Mouse (Mus musculus): ENCODE data around the gene Ascc3.

The Ascc3 gene

DNA sequence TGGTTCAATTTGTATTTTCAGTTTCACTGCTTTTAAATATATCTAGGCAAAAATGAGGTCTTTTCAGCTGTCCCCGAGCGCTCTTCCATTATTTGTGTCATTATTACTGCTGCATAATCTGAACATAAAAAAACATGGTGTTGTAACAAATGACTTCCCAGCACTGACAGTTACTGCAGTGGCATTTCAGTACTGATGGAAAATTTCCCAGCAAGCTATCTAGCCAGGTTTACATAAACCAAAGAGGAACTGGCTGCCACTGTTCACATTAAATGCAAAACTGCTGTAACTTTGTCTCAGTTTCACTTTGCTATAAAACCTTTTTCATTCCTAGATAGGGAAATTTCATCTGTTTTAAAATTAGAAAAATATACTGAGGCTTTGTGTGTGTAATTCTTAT lies 170.5 kb downstream of the Ascc3 start:
- no peak for DNase-seq (ENCODE audit: low spot score)

DNA sequence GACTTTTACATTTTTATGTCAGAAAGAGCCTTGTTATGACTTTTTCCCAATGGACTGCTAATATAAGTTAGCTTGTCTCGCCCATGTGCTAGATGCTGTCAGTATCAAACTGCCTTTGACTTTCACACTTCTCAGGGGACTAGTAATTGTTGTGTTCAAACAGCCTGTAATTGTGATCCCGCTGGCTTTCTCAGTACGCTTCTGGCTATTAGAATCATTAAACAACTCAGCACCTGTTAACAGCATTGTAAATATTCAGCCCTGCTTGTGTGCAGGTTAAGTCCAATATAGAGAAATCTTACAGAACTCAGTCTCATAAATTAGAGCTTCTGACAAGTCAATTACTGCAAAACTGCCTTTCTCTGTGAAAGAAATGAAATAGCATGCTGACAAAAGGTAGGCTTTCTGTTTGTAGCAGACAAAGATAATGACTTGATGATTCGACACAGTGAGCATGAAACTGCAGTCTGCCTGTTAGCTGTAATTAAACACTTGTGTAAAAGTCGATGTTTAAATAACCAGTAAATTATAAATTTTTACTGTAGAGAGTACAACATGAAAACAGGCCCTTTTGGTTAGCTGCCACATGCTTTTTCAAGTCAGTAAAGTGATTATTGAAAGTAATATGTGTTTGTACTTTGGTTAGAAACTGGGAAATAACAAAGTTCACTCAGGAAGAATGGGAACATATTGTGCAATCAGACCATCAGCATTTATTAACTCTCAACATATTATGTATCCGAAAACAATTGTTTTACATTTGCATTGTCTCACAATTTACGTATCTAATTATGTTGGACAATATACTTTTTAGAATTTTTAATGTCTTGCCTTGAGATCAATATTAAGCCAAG lies 171.2 kb downstream of the Ascc3 start:
- no peak for DNase-seq (ENCODE audit: low spot score)

- no peak for DNase-seq (ENCODE audit: low spot score)
These were observed 180.3 kb downstream of the Ascc3 start for GRCm38 (mm10) chr10:50772811-50773210.

GRCm38 (mm10) chr10:50773846-50774245 lies 181.4 kb downstream of the Ascc3 start:
- no peak for DNase-seq (ENCODE audit: low spot score)

DNA sequence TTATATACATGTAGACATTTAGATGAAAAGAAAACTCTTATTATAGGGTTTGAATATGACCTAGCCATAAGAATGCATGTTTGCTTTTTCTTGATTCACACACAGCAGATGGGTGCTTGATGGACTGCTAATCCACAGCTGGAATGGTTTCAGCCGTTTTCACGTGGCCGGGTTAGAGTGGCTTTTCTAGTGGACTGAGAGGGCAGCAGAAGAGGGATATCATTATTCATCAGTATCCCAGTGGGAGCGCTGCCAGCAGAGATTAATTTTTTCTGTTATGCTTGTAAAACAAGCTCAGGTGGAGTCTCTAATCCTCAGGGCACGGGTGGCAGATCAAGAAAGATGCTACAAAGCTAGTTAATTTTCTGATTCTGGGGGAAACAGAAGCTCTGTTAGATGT lies 200.4 kb downstream of the Ascc3 start:
- no peak for DNase-seq (ENCODE audit: low spot score)

- DNase-seq (ENCODE audit: low spot score): no peak
These were observed 209.1 kb downstream of the Ascc3 start for GRCm38 (mm10) chr10:50801594-50801993.

GRCm38 (mm10) chr10:50802380-50802779 lies 209.9 kb downstream of the Ascc3 start:
- DNase-seq (ENCODE audit: low spot score): no peak

DNA sequence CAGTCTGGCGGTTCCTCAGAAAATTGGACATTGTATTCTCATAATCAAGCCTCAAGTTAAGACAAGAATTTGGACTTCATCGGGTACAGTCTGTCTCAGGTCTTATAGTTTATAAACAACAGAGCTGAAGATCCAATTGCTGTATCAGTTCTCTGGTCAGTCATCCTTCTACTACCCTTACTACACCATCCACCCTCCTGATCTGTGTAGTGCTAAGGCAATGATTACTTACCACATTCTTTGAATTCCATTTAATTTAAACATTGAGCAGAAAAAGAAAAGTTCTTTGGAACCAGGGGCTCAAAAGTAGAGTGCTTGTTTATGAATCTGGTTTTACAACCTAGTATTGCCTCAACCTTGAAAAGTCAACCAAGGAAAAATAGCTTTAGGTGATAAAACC lies 213.7 kb downstream of the Ascc3 start:
- no peak for DNase-seq (ENCODE audit: low spot score)

DNA sequence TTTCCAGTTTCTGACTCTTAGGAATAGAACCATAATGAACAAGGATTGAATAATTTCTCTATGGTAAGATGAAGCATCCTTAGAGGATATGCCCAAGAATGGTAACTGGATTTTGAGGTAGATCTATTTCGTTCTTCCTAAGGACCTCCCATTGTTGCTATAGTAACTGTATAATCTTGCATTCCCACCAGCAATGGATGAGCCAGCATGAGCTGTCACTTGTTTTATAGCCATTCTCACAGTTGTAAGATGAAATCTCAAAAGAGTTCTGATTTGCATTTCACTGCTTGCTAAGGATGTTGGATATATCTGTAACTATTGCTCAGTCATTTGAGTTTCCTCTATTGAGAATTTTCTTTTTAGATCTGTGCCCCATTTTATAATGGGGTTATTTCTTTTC lies 229.9 kb downstream of the Ascc3 start:
- DNase-seq (ENCODE audit: low spot score): no peak

DNA sequence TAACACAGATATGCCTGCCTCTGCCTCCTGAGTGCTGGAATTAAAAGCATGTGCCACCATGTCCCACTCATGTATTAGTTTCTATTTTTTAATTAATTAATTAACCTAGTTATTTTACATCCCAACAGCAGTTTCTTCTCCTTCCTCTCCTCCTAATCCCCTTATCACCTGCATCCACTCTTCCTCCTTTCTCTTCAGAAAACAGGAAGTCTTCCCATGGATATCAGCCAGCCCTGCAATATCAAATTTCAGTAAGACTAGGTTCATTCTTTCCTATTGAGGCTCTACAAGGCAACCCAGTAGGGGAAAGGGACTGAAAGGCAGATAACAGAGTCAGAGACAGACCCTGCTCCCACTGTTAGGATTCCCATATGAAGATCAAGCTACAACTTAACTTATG lies 234.4 kb downstream of the Ascc3 start:
- no peak for DNase-seq (ENCODE audit: low spot score)

- no peak for DNase-seq (ENCODE audit: low spot score)
These were observed 242.1 kb downstream of the Ascc3 start for GRCm38 (mm10) chr10:50834533-50834932.

- no peak for DNase-seq (ENCODE audit: low spot score)
These were observed 250.9 kb downstream of the Ascc3 start for GRCm38 (mm10) chr10:50843363-50843762.

GRCm38 (mm10) chr10:50868202-50868601 lies 275.7 kb downstream of the Ascc3 start:
- DNase-seq (ENCODE audit: low spot score): no peak

DNA sequence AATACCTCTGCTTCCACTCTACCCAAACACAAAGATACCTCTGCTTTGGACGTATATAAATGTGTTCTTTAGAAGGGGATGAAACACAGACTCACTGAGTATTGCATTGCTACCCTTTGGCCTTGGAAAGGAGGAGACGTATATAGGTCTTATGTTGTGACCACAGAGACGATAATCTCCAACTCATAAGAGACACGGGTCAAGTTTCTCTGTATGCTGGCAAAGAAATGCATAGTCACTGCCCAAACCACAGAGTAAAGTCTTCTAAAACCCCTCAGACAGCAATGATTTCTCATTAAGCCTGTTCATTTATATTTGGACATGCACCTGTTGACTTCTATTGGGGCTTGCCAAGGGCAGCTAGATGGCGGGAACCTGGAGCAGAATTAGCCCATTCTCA lies 284.5 kb downstream of the Ascc3 start:
- DNase-seq (ENCODE audit: low spot score): no peak

- no peak for DNase-seq (ENCODE audit: low spot score)
These were observed 289.1 kb downstream of the Ascc3 start for GRCm38 (mm10) chr10:50881476-50882069.

- DNase-seq (ENCODE audit: low spot score): no peak
These were observed 289.9 kb downstream of the Ascc3 start for GRCm38 (mm10) chr10:50882366-50882765.

GRCm38 (mm10) chr10:50886305-50886704 lies 293.8 kb downstream of the Ascc3 start:
- DNase-seq (ENCODE audit: low spot score): no peak

- no peak for DNase-seq (ENCODE audit: low spot score)
These were observed 298.2 kb downstream of the Ascc3 start for GRCm38 (mm10) chr10:50890621-50891020.

DNA sequence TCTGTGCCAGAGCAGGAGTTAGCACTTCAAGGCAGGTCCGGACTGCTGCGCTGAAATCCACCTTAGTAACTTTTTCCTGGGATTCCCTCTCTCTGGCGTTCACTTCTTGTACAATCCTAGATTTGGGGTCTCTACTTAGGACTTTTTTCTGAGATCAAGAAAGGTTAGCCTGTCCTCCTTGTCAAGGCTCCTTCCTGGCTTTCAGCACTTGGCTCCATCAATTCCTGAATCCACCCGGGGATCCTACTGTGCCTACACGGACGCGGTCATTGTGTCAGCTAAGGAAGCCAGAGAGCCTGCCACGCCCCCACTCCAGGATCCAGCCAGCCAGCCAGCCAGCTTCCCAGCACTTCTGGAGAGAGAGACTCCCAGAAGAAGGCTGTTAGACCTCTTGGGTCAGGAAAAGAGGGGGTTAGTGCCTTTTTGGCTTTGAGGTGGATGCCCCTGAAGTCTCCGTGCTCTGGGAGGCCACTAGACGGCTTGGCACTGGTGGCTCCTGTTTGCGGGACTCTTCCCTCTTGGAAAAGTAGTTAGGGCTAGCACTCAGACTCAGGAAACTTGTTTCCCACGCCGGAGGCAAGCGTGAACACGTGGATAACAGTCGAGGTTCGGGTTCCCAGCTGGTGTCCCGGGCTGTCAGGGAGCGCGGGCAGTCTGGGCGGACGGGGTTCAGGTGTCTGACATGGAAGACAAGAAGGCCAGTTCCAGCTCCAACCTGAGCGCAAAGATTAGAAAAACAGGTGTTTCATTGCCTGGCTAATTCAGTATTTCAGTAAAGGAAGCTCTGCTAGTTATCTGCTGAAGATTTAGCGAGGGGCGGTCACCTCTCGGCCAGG lies 299.6 kb downstream of the Ascc3 start:
- DNase-seq (ENCODE audit: low spot score): no peak

DNA sequence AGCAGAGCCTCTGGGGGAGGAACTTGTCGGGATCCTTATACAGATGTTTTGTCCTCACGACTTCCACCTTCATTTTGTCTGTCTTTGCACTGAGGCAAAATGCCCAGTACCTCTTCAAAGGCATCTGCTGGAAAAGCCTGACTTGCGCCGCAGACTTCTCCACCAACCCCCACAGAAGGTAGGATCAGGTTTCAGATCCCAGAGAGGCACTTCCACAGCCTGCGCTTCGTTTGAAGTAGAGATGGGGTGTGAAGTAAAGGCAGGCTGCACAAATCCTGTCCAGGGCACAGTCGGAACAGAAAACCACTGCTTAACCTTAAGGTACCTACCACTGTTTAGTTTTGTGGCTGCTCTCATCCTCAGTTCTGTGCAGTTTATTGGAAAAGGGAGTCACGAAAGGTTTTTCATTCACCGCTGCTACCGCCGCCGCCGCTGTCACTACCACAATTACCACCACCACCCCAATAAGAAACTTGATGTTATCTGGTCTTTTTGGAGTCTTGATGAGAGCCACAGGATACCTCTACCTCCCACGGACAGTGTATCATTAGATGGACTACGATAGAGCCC lies 300.4 kb downstream of the Ascc3 start:
- no peak for DNase-seq (ENCODE audit: low spot score)

GRCm38 (mm10) chr10:50893546-50893945 lies 301.1 kb downstream of the Ascc3 start:
- no peak for DNase-seq (ENCODE audit: low spot score)

DNA sequence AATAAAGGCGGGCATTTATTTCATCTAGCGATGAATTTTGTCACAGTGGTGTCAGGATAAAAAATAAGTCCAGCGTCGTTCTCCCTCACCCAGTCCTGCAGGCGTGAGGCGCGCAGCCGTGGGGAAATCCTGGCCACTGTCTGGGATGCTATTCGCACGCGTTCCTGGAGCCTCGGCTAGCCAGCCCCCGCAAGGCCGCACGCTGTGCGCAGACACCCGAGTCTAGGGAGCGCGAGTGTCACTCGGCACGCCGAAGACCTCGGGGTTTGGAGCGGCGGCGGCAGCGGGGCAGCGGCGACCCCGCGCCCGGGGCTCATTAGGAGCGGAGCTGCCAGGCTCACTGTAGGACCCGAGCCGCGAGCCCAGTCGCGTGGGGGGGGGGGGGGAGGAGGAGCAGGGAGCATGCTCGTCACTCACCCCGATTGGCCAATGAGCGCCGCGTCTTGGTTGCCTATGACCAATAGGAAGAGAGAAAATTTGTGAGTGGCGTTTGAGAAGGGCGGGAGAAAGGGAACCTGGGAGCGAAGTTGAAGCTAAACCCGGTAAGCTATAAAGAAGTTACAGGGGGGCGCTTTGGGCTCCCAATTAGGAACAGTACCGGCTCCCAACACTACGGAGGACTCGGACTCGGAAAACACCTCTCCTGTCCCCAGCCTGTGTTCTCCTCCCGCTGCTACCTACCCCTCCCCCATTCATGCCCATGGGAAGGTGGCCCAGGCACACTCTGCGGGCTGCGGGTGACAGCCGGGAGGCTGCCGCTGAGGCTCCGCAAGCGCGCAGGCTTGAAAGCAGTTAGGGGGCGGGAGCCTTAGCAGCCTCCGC lies 301.9 kb downstream of the Ascc3 start, which contains the start of gene Sim1:
Gene Sim1 (plus strand): TSS at position 585 of the 822 bp plus-strand sequence.
- DNase-seq (ENCODE audit: low spot score): no peak
